Mouse (Mus musculus): ENCODE measurements around the gene Zfp423.

Zfp423 gene

DNA sequence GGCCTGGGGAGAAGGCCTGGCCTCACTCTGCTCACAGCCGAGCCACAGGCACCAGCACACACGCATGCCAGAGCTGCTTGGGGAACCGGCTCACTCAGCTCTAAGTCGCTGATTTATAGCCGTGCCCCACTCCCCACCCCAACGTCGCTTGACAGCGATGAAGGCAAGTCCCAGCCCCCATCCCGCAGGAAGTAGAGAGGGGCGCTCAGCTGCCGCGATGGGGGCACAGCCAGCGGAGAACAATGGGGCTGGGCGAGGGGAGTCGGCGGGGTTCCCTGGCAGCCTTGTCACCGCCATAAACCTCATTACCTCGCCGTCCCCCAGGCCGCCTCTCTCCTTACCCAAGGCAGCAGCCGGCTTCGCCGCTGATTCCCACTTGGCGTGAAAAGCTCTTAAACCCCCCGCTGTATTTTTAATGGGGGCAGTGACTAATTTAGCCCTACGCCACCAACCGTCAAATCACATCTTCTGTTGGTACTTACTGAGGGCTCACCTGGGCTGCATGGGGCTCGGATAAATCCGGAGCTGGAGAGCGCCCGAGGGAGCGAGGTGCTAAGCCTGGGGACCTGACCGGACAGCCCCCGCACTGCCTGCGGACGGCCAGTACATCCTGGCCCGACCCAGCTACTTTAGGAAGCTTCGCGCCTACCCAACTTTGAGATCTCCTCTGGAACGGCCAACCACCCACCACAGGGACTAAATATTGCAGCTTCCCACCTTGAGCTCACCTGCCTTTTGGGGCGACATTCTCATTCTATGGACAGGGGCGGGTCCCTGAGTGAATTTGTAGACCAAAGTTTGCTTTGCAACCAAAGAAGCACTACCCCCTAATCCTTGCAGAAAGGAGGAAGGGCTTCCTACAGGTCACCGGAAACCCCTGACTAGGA is 299.1 kb downstream of the Zfp423 start:
- DNase-seq: no peak

DNA sequence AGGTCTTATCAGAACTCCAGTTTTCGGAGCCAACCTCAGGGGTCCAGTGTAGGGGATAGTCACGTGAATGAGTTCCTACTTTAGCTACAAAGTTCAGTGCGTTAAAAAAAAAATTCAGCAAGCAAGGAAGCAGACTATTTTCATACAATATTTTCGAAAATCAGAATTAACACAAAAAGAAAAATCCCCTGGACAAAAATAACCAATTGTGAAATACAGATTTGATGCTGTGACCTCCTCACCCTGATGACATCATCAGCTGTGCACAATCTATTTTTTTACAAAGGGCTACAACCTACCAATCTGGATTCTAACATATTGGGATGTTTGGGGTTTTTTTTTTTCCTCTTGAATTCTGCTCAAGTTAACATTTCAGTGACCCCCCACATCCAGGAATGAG is 301.9 kb downstream of the Zfp423 start:
- DNase-seq: no peak

DNA sequence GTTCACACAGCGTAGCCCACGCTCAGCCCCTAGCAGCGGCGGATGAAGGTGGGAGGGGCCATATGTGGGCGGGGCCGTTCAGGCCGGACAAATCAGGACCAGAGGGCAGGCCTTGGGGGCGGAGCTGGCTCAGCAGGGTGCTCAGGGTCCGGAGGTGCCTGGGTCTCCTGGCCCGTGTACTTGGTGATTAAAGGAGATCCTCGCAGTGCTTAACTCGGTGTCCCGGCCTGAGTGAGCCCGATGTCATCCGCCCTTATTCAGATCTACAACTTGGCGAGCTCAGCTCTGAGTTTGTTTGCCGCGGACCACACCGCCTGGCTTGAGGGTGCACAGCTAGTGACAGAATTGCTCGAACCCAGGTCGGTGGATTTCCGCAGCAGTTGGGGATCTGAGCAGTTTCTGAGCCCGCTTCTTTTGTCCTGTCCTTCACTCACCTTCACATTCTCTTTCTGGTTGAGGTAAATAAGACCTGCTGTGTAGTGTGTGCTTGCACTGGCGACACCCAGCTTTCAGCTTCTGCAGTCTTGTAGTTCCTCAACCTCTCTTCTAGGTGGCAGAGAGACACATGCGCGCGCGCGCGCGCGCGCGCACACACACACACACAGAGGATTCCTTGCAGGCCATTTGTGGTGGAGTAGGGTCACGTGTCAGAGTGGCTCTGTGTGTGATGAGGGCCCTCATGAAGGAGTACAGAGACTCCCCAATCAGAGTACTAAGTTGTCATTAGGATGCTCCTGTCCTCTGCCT is 302.7 kb downstream of the Zfp423 start:
- peak; percentile 50 for DNase-seq

DNA sequence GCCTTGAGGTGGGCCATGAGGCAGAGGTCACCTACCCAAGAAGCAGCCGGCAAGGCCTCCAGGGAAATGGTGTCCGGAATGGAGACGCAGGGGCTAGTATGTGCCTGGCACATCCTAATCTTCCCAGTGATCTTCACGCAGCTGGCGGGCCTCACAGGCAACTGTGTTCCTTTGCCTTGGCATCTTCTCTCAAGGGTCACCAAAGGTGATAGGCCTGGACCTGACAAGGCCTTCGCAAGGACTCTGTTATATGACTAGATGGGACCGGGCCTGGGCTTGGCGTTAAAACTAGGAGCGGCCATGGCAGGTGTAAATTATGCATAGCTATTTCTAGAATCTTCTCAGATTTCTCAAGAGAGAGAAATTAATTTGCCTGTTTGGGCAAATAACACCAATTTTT is 303.4 kb downstream of the Zfp423 start:
- no peak for DNase-seq

DNA sequence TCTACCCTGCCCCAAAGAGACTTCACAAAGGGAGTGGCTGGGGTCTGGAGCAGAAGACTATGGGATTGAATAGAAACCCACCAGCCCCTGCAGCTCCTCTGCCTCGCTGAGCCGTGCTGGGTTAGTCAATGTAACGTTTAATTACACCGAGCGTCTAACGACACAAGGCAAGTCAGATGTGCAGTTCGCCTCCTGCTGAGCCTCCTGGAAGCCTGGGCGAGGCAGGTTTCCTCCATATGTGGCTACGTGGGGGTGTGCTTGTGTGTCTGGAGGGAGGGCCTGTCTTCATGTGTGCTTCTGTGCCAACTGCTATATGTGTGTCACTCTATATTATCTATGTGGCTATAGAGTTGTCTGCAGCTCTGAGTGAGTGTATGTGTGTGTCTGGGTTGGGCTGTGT is 311.6 kb downstream of the Zfp423 start:
- DNase-seq: no peak

DNA sequence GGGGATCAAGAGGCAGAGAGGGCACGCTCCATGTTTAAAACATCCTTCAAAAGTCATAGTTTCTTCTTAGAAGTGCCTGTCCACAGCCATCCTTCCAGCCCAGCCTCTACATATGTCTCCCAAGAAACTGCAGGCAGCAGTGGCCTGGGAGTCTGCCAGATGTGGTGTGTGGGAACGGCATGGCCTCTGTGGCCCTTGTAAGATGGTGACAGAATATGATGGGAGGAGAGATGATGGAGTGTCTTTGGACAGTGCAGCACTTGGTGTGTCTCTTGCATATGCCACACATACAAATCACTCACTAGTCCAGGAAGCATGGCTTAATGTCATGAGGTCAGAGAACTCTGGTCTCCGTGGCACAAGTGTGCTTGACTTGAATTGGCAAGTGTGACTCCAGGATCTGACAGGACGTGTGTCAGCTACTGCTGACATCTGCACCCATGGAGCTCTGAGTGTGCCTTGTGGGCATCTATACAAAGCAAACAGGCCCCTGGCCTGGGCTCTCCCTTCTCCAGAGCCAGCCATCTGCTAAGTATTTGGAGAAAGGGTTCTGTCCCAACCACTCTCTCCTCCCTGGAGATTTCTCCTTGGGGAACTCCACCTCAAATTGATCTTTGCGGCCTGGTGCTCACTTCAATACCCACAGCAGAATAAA is 313.4 kb downstream of the Zfp423 start:
- DNase-seq: no peak

DNA sequence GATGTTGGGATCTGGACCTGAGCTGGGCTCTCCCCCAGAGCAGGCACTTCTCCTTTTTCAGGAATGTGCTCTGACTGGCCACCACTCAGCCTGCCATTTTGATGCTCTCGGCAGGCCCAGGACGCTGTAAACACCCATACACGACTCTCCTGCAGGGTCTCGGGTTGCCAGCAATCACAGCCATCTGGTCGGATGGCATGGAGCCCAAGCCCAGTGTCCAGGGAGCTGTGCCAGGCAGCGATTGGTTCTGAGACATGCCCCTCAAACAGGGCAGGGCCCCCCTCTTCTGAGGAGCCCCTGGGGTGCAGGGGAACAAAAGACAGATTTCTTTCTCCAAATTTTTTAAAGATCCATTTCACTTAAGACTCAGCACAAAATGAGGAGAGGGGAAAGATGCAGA is 314.0 kb downstream of the Zfp423 start:
- no peak for DNase-seq

DNA sequence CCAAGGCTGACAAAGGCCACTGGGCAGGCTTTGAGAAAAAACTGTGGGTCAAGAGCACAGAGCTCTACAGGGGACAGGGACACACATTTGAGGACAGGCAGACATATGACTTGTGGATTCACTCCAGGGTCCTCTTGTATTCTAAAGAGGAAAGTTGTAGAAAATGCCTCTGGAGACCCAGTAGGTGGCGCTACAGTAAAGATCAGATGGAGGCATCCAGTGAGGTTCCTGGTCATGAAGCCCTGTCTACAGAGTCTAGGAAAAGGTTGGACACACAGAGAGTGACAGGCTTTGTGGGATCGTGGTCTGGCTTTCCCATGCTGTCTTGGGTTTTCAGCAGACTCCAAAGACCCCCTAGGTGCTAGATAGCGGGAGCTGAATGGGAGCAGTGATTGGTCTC is 318.5 kb downstream of the Zfp423 start:
- no peak for DNase-seq

DNA sequence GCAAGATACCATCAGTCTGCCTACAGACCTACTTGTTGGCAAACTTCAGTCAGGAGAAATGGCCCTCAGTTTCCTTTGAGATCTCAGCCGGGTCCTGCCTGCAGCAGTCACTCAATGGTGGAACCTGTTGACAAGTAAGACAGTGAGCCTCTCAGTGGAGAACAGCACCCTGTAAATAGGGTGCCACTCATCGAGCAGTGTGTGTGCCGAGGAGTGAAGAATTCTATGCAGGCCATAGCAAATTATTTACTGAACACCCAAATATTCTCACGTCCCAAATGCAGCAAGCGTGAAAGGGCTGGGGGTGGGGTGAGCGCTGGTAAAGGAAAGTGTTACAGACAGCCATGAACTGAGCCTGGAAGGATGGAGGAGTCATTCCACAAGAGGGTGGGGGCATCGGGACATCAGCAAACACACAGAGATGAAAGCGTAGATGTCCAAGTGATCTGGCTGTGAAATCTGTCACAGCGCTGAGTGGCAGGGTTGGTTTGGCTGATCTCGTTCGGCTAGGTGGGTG is 323.1 kb downstream of the Zfp423 start:
- DNase-seq: no peak

DNA sequence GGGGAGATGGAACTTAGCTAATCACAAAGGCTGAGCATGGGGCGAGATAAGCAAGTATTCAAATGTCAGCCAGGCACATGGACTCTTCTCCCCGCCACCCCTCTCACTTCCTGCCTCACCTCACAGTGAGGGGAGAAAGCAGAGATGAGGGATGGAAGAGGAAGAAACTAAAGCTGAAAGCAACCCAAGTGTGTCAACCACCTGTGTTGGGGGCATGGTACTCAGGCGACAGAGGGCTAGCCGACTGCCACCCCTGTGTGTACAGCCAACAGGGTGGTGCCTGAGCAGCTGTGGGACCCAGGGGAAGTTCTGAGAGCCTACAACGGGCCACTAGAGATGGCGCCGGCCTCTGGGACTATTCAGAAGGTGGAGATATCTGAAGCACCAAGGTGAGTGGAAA is 327.6 kb downstream of the Zfp423 start:
- DNase-seq: no peak

DNA sequence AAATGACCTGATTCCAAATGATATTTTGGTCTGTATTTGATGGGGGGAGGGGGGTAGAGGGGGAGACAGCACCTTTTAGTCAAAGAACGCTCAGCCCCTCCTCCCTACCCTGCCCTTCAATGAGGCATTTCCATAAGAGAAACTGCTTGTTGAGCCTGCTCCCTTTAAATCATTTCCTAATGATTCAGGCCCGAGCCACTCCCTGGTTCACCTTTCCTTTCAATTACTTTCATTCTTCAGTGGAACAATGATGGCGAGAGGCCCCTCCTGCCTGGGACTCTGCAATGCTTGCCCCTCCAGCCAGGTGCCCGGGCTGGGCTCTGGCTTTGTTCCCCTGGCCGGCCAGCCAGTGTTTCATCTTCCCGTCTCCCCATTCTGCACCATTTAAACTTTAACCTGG is 329.7 kb downstream of the Zfp423 start:
- DNase-seq: no peak

DNA sequence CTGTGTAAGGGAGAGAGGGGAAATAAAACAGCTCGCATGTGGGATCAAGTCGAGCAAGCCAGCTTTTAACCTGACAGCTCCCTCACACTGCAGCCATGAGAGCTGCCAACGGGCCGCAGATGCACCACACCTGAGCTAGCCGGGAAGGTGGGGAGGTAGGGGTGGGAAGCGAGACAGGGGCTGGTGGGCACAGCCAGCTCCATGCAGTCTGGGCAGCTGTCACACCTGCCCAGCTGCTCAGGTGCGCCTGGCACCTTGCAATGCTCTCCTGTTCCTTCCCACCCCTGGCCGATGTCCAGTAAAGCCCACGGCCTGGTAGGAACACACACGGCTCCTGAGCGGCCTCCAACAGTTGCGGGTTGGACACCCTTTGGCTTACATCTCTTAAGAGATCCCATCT is 338.2 kb downstream of the Zfp423 start:
- DNase-seq: no peak

DNA sequence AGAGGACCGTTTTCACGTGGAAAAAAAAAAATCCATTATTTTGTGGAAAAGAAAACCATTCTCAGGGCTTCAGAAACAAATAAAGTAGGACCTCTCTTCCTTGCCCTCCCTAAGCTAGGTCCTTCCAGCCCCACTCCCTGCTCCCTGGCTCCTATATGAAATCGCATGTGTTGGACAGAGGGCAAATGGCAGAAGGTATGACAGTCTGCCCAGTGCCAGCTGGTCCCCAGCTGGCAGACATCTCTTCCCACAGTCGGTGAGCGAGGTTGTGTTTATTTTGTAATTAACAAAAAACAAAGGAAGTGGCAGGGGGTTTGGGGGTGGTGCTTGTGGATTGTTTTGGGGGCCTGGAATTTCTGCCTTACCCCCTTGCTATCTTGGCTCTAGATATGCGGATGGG is 339.2 kb downstream of the Zfp423 start:
- DNase-seq: no peak

DNA sequence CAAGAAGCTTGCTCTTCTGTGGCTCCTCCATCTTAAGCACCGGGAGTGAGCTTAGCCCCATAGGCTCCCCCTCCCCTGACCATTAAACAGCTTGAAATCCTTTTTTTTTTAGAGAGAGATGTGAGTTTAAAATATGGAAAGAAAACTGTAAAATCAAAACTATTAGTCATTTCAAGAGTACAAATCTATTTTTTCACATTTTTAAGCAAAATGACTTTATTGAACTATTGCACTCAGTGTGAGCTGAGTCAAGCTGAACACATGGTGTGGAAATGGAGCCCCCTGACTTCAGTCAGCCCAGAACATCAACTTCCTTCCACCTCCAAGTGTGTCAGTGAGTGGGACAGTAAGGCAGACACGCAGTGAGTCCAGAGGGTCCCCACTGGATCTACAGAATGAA is 339.9 kb downstream of the Zfp423 start:
- no peak for DNase-seq

DNA sequence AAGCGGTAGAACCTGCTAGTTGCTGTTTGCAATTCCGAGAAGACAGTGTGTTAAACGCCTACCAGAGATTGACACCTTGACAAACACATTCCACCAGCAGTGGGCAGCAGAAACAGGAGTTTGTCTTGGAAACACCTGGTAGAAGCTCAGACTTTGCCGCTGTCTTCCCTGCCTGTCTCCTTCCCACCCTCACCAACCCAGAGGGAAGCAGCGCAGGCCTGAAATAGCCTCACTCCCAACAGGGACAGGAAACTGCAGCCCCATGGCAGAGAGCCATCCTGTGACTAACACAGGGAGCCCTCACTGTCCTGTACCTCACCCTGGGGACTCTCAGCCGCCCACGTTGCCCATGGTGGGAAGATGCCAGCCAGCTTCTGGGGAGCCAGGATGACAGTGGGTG is 340.3 kb downstream of the Zfp423 start:
- peak; percentile 25 for DNase-seq

DNA sequence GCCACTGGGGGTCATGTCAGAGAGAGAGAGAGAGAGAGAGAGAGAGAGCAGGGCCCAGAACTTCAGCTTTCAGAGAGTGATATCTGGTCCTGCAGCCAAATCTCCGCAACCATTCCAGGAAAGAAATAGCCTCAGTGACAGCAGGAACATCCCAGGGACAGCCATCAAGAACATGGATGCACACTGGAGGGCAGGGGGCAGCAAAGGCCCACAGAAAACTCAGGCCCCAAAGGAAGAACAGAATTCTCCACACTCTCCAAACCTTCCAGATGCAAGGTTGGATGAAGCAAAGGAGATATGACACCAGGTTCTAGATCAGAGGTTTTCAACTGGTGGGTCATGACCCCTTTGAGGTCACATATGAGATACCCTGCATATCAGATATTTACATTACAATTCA is 345.7 kb downstream of the Zfp423 start:
- no peak for DNase-seq

Data from right cerebral cortex, postnatal 14 days (tissue).